Mouse (Mus musculus): Measurements from ENCODE around the gene Aspscr1. TPM values are rescaled to one million over a fixed set of nuclear protein-coding genes. Genes with fewer than 3 reads are reported as not detected.

Aspscr1 gene
- polyA plus RNA-seq, 1 experiment = 234 TPM

DNA sequence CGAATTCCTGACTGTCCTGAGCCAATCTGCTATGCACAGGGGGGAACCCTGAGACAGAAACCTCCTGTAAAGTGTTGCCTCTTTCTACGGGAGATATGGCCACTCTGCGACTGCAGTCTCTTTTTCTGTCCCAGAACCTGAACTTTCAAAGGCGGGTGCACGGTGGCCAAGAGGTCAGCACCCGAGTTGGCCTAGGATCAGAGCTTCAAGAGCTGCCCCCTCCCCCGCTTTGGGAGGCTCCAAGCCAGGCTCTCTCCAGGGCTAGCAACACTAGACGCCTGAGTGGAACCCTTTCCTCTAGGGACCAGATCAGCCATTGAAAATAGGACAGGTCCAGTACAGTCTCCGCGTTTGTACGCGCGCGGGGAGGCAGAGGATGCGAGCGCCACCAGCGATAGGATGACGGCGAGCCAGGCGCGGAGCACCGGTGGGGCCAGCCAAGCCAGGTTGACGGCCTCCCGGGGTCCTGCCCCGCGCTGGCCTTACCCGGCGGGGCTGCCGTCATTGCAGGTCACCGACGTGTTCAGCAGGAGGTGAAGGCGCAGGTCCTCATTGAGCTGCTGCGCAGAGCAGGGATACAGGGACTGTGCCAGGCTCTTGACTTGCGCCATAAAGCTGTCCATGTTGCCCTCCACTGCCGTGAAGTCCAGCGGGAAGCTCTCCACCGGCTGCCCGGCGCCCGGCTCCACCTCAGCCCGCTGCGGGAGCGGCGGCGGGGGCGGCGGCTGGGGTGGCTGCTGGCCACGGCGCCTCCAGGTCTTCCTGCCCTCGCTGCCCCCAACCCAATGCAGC lies 13.1 kb upstream of the Aspscr1 start:
- H3K27me3 ChIP-seq (ENCODE audit: control insufficient read depth, insufficient read depth, low read length) = no peaks in the 10 kb centered on the region; the same call in 1 of the 2 replicates
- TF ChIP-seq POLR2A (IDR thresholded peaks at IDR 0.05; ENCODE audit: control insufficient read depth, low read depth, low read length) (no peak), CTCF (IDR thresholded peaks at IDR 0.05; ENCODE audit: control insufficient read depth, insufficient read depth, insufficient replicate concordance, low read depth, low read length) (no peak)
- H3K27ac ChIP-seq (ENCODE audit: control insufficient read depth, insufficient read depth, low read depth, low read length) = no peak overlapping the region

DNA sequence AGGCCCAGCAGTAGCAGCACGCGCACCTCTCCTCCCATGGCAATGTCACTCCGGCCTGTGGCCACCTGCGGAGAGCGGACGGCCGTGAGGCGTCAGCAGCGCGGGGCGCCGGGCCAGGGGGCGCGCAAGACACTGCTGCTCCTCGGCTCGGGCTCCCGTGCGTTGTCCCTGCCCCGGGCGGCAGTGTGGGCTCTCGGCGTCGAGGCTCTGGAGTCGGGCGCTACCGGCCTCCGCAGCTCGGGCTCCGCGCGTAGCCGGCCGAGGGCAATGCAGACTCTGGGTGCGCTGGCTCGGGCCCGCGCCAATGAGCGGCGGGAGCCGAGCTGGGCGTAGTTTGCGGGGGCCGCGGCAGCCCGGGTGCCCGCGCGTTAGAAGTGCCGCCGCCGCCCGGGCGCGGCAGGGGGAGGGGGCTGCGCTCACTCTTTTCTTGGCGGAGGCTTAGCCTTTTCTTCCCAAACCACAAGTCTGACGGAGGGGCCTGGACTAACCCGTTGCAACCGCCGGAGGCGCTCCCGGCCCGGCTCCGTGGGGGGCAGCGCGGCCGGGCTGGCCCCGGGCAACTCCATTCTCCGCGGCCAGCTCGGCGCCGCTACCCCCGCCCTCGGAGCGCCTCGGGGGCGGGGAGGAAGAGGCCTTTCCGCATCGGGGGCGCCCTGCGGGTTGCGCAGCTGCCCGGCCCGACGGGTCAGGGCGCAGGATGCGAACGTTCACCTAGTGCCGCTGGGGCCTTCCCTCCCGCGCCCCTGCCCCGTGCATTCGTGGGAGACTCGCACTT lies 12.3 kb upstream of the Aspscr1 start:
- peaks cover 13% of the 10 kb centered on the region for H3K4me1 ChIP-seq (ENCODE audit: control insufficient read depth, insufficient read depth, low read length)
- H3K27ac ChIP-seq (ENCODE audit: control insufficient read depth, insufficient read depth, low read depth, low read length) = no peak overlapping the region
- no peak for TF ChIP-seq CTCF (IDR thresholded peaks at IDR 0.05; ENCODE audit: control insufficient read depth, insufficient read depth, insufficient replicate concordance, low read depth, low read length)
- H3K27me3 ChIP-seq (ENCODE audit: control insufficient read depth, insufficient read depth, low read length) = no peaks in the 10 kb centered on the region; the same call in 1 of the 2 replicates
- peak overlapping the region; percentile 19 for H3K4me3 ChIP-seq (ENCODE audit: control insufficient read depth, low read depth, low read length)
- no peaks in the 10 kb centered on the region for H3K36me3 ChIP-seq (ENCODE audit: control insufficient read depth, insufficient read depth, low read length)

More for the DNA sequence above, 13.1 kb upstream of the Aspscr1 start:
- H3K4me1 ChIP-seq (ENCODE audit: control insufficient read depth, insufficient read depth, low read length) = peaks cover 13% of the 10 kb centered on the region
- H3K4me3 ChIP-seq (ENCODE audit: control insufficient read depth, low read depth, low read length) = peak overlapping the region; percentile 19; the same call in 1 of the 2 replicates
- no peaks in the 10 kb centered on the region for H3K36me3 ChIP-seq (ENCODE audit: control insufficient read depth, insufficient read depth, low read length)

GRCm38 (mm10) chr11:120661076-120661460 lies 11.7 kb upstream of the Aspscr1 start, which contains the start of gene Notum:
Gene Notum (minus strand): TSS chr11:120661175.
- TF ChIP-seq CTCF (IDR thresholded peaks at IDR 0.05; ENCODE audit: control insufficient read depth, insufficient read depth, insufficient replicate concordance, low read depth, low read length) (no peak), POLR2A (IDR thresholded peaks at IDR 0.05; ENCODE audit: control insufficient read depth, low read depth, low read length) (no peak)
- Histone ChIP-seq H3K4me3 (ENCODE audit: control insufficient read depth, low read depth, low read length) (peak within 1 kb of the TSS; percentile 19), H3K27me3 (ENCODE audit: control insufficient read depth, insufficient read depth, low read length) (no peaks in the 10 kb centered on the region; the same call in 1 of the 2 replicates), H3K36me3 (ENCODE audit: control insufficient read depth, insufficient read depth, low read length) (no peaks in the 10 kb centered on the region), H3K27ac (ENCODE audit: control insufficient read depth, insufficient read depth, low read depth, low read length) (no peak within 1 kb of the TSS), H3K4me1 (ENCODE audit: control insufficient read depth, insufficient read depth, low read length) (peaks cover 13% of the 10 kb centered on the region)

- no peak overlapping the region for H3K27ac ChIP-seq (ENCODE audit: control insufficient read depth, insufficient read depth, low read depth, low read length)
- H3K4me1 ChIP-seq (ENCODE audit: control insufficient read depth, insufficient read depth, low read length) = peaks cover 13% of the 10 kb centered on the region
- H3K27me3 ChIP-seq (ENCODE audit: control insufficient read depth, insufficient read depth, low read length) = no peaks in the 10 kb centered on the region; the same call in 1 of the 2 replicates
- H3K4me3 ChIP-seq (ENCODE audit: control insufficient read depth, low read depth, low read length) = no peak overlapping the region
- no peaks in the 10 kb centered on the region for H3K36me3 ChIP-seq (ENCODE audit: control insufficient read depth, insufficient read depth, low read length)
- TF ChIP-seq POLR2A (IDR thresholded peaks at IDR 0.05; ENCODE audit: control insufficient read depth, low read depth, low read length) = no peak
- no peak for TF ChIP-seq CTCF (IDR thresholded peaks at IDR 0.05; ENCODE audit: control insufficient read depth, insufficient read depth, insufficient replicate concordance, low read depth, low read length)
These were observed 10.0 kb upstream of the Aspscr1 start for GRCm38 (mm10) chr11:120662759-120663158.

DNA sequence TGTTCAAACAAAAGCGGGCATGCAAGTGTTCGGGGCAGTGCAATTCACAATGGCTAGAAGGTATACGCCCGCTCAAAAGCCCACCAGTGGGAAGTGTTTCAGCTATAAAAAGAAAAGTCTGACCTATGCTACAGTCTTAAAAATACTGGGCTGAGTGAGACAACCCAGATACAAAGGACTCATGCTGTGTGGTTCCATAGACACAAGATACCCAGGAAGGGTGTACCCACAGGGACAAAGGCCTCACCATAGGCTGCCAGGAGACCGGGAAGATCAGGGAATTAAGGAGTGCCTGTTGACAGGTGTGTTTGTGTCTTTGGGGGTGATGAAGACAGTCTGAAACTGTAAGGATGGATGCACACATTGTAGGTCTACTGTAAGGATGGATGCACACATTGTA lies 9.1 kb upstream of the Aspscr1 start:
- Histone ChIP-seq H3K27me3 (ENCODE audit: control insufficient read depth, insufficient read depth, low read length) (no peaks in the 10 kb centered on the region; the same call in 1 of the 2 replicates), H3K36me3 (ENCODE audit: control insufficient read depth, insufficient read depth, low read length) (no peaks in the 10 kb centered on the region), H3K27ac (ENCODE audit: control insufficient read depth, insufficient read depth, low read depth, low read length) (no peak overlapping the region), H3K4me3 (ENCODE audit: control insufficient read depth, low read depth, low read length) (no peak overlapping the region), H3K4me1 (ENCODE audit: control insufficient read depth, insufficient read depth, low read length) (peaks cover 13% of the 10 kb centered on the region)
- TF ChIP-seq CTCF (IDR thresholded peaks at IDR 0.05; ENCODE audit: control insufficient read depth, insufficient read depth, insufficient replicate concordance, low read depth, low read length) = no peak
- TF ChIP-seq POLR2A (IDR thresholded peaks at IDR 0.05; ENCODE audit: control insufficient read depth, low read depth, low read length) = no peak

GRCm38 (mm10) chr11:120665406-120665805 lies 7.4 kb upstream of the Aspscr1 start:
- no peak for TF ChIP-seq CTCF (IDR thresholded peaks at IDR 0.05; ENCODE audit: control insufficient read depth, insufficient read depth, insufficient replicate concordance, low read depth, low read length)
- TF ChIP-seq POLR2A (IDR thresholded peaks at IDR 0.05; ENCODE audit: control insufficient read depth, low read depth, low read length) = no peak
- H3K27me3 ChIP-seq (ENCODE audit: control insufficient read depth, insufficient read depth, low read length) = no peaks in the 10 kb centered on the region; the same call in 1 of the 2 replicates
- H3K4me3 ChIP-seq (ENCODE audit: control insufficient read depth, low read depth, low read length) = no peak overlapping the region
- H3K4me1 ChIP-seq (ENCODE audit: control insufficient read depth, insufficient read depth, low read length) = peaks cover 4% of the 10 kb centered on the region
- H3K36me3 ChIP-seq (ENCODE audit: control insufficient read depth, insufficient read depth, low read length) = no peaks in the 10 kb centered on the region
- no peak overlapping the region for H3K27ac ChIP-seq (ENCODE audit: control insufficient read depth, insufficient read depth, low read depth, low read length)

DNA sequence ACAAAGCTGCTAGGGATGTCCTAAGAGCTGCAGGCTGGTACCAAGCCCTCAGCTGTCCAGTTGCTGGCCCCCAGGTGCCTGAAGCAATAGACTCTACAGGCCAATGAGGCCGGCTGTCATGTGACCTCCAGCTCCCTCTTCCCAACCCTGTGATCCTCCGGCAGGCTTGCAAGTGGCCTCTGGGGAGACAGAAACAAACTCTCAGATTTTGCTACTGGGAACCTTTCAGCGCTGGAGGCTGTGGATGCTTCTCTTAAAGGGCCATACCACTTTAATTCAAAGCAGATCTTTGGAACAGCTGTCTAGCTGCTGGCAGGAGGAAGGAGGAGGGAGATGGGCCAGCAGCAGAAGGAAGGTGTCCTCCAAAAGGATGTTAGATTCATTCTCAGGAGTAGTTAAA lies 6.2 kb upstream of the Aspscr1 start:
- no peaks in the 10 kb centered on the region for H3K27me3 ChIP-seq (ENCODE audit: control insufficient read depth, insufficient read depth, low read length)
- TF ChIP-seq CTCF (IDR thresholded peaks at IDR 0.05; ENCODE audit: control insufficient read depth, insufficient read depth, insufficient replicate concordance, low read depth, low read length) = no peak
- TF ChIP-seq POLR2A (IDR thresholded peaks at IDR 0.05; ENCODE audit: control insufficient read depth, low read depth, low read length) = no peak
- no peak overlapping the region for H3K27ac ChIP-seq (ENCODE audit: control insufficient read depth, insufficient read depth, low read depth, low read length)
- H3K4me1 ChIP-seq (ENCODE audit: control insufficient read depth, insufficient read depth, low read length) = no peaks in the 10 kb centered on the region
- H3K36me3 ChIP-seq (ENCODE audit: control insufficient read depth, insufficient read depth, low read length) = no peaks in the 10 kb centered on the region
- no peak overlapping the region for H3K4me3 ChIP-seq (ENCODE audit: control insufficient read depth, low read depth, low read length)

Measured in testis, adult 2 months (tissue).